Mouse (Mus musculus) testis, adult 2 months (tissue): ENCODE results near the gene Rabep1.

Experiments used
- CTCF ChIP-seq: fragments of 200-500 bp; IDR thresholded peaks from 2 replicates; pipeline ENCODE4 v1.5.1; 2012; ENCODE audit warnings: low read depth, mild to moderate bottlenecking, inconsistent platforms, low read length, moderate library complexity; ENCODE audit not compliant: control insufficient read depth, insufficient read depth, insufficient replicate concordance
- POLR2A ChIP-seq: fragments of 200-500 bp; IDR thresholded peaks from 2 replicates; pipeline ENCODE4 v1.6.1; 2012; ENCODE audit warnings: low read depth, mild to moderate bottlenecking, inconsistent platforms, low read length, moderate library complexity; ENCODE audit not compliant: control insufficient read depth

DNA sequence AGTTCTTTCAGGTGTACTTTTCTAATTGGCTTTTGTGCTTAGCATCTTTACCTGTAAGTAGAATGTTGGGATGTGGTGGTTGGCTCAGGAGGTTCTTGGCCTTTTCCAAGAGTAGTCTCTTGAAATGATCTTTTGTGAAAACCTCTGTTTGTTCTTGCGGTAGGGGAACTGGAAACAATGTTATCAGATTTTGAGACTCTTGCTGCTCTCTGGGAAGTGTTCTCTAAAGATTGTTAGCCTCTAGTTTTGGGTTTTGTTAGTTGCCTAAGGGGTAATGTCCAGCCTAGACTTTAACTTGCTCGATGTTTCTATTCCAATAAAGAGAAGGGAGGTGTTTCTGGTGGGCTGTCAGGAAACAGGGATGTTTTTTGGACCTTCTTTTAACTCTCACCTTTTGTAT, 1.5 kb downstream of the Rabep1 start:
- no peak for TF ChIP-seq CTCF
- TF ChIP-seq POLR2A, result no peak
